Mouse (Mus musculus) heart, adult 11 months (tissue): ENCODE measurements around the gene Cyp1a2.

Experiments used
- DNase-seq: peaks from one replicate; pipeline ENCODE4 v3.0.0; 2022

Gene Cyp1a2

DNA sequence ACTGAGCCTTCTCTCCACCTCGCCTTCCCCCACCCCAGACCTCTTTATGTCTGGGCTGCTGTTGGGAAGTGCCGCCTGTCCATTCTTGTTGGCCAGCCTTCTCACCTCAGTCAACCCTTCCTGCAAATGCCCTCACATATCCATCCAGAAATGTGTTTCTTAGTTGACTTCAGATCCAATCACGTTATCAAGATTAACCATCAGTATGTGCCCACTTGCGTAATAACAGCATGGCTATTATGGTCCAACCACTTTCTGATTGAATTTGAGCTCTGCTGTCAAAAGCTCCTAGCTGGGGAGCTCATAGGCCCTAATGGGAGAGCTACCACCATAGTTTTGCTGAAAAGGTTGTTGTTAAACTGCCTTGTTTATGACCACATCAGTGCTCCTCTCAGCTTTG is 12.5 kb downstream of the Cyp1a2 start:
- DNase-seq = peak; percentile 67

DNA sequence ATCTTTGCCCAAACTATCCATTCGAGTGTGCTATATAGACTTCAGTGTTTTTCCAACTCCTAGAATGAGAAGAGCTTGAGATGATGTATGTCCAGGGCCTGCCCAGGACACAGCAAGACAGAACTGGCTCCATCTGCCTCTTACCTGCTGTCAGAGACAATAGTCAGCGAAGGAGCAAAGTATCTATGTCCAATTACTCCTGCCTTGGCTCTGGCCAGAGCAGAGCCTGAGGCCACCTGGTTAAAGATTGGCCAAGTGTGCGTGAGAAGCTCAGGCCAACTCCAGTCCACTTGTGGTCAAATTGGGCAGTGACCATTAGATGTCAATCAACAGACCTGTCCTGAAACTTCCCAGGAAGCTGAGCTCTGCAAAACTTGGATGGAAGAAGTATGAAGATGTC is 13.9 kb downstream of the Cyp1a2 start:
- DNase-seq = peak; percentile 60

DNA sequence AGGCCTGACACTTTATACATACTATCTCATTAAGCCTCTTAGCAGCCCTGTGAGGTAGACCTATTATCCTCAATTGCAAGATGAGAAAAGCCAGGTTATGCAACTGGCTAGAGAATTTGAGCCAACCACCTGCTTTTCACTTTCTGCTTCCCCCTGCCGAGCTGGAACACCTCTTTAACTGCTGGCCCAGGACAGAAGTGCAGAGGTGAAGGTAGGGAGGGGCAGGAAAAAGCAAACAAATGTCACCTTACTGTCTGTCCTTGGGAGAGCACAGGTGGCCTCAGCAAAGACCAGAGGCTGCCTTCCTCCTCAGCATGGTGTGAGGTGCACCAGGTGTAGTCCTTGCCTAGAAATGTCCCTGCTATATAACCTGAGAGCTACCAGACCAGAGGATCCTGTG is 15.2 kb downstream of the Cyp1a2 start:
- DNase-seq = peak; percentile 81

DNA sequence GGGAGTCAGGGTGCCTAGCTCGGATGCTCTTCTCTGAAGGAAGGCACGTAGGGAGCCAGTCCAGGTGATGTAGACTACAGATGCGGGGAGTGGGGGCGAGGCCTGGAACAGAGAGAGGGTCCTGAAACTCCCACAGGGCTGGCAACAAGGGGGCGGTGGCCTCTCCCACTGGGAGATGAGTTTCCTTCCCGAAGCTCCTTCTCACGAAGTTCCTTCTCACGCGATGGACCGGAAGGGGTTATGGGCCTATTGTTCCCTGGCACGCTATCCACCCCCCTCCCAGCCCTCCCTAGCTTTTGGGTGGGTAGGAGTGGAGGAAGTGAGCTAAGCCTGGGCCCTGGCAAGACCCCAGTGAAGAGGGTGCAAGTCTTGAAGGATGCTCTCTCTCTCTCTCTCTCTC is 15.7 kb downstream of the Cyp1a2 start:
- peak; percentile 96 for DNase-seq

DNA sequence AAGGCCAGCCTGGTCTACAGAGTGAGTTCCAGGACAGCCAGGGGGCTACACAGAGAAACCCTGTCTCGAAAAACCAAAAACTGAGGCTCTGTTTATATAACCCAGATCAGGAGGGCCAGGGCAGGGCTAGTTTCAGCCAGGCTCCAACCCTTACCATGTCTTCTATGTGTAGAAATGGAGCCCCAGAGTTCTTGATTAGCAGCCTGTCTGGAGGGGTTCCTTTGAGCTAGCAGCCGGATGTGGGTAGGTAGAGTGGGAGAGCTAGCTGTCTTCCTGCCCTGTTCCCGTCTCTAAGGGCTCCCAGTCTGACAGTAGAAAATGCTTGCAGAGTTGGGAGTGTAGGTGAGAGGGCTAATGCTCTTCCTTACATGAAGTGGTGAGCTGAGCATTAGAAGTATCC is 16.4 kb downstream of the Cyp1a2 start:
- DNase-seq = peak; percentile 69

DNA sequence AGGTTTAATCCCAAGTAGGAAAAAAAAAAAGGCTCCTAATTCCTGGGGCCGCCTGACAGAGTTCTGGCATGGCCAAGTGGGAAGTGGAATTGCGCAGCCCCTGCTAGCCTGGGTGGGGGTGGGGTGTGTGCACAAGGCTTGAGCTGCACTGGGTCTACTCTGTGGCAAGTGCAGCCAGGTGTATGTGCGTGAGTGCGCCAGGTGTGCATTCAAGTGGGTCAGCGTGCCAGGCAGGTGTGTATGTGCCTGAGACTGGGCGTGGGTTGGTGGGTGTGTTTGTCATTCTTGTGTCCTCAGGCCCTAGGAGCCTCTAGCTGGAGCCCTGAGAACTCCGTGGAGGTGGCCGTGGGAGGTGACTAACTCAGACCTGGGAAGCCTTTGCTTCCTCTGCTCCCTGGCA is 17.0 kb downstream of the Cyp1a2 start:
- peak; percentile 86 for DNase-seq

DNA sequence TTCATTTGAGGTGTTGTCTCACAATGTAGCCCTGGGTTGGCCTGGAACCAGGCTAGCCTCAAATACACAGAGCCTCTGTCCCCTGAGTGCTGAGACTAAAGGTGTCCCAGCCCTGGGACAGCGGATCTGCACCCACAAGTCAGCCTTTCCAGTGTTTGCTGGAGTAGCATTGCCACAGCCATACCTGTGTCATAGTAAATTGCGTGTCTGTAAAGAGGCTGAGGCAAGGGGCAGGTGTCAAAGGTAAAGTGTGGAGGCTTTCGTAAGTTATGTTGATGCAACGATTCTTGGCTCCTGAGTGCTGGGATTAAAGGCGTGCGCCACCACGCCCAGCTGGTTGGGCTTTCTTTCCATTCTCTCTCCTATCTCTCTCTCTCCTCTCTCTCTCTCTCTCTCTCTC is 18.9 kb downstream of the Cyp1a2 start:
- DNase-seq = peak; percentile 54

DNA sequence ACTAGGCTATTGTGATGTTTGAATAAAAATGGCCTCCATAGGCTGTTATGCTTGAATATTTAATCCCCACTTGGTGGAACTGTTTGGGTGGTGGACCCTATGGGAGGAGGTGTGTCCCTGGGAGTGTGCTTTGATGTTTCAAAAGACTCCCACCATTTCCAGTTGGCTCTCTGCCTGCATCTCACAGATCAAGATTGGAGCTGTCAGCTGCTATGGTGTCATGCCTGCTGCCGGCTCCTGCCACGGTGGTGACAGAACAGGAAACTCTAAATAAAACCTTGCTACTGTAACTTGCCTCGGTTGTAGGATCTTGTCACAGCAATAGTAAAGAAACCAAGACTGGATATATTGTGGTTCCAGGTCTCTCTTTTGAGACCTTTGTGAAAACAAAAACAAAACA is 22.0 kb downstream of the Cyp1a2 start:
- DNase-seq = peak; percentile 82

DNA sequence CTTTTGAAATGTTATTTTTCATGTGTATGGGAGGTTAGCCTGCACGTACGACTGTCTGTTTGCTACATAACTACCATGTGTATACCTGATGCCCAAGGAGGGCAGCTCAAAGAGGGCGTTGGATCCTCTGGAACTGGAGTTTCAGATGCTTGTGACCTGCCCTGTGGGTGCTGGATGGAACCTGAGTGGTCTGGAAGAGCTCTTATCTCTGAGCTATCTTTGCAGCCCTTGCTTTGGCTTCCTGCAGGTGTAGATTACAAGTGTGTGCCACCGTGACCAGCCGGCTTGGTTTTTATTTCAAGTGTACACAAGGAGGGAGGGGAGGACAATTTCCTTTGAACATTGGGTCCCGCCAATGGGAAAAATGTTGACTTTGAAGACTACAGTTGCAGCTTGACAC is 23.0 kb downstream of the Cyp1a2 start:
- DNase-seq = peak; percentile 86

DNA sequence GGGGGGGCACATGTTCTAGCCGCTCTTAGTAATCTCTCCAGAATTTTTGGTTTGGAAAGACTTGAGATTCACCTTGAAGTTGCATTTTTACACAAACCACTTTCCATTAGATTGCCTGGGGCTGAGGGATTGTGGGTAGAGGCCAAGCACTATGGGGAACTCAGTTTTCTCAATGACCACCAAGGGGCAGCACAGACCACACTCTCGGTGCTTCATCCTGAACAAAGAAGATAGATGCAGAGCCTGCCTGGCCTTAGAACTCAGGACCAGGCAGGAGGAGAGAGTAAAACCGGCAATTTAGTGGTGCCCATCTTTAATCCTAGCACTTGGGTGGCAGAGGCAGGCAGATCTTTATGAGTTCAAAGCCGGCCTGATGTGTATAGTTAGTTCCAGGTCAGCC is 23.7 kb downstream of the Cyp1a2 start:
- peak; percentile 96 for DNase-seq

DNA sequence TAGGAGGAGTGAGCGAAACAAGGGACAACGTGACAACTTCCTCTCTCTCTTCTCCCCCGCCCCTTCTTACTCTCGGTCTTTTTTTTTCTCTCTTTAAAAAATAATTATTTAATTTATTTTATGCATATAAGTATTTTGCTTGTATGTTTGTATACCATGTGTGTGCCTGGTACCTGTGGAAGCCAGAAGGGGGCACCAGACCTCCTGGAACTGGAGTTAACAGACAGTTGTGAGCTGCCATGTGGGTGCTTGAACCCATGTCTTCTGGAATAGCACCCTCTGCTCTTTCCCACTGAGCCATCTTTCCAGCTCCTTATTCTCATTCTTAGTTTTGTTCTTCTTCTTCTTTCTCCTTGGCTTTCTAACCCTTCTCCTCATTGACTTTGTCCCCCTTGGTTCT is 24.5 kb downstream of the Cyp1a2 start:
- peak; percentile 89 for DNase-seq

DNA sequence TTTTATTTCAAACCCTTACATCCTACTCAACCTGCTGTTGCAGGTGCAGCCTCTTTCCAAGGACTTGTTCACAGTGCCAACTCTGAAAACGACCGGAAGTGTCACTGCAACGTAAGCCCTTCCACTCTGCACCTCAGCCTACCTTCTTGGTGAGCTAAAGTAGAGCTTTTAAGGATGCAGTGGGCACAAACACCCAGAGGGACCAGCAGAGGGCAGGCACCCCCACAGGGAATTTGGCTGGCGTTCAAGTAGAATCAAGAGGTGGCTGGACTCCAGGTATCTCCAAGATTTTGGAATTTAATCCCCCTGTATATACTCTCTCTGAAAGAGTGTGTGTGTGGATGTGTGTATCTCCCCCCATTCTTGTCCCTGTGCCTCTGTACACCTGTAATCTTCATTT is 25.7 kb downstream of the Cyp1a2 start:
- peak; percentile 81 for DNase-seq

DNA sequence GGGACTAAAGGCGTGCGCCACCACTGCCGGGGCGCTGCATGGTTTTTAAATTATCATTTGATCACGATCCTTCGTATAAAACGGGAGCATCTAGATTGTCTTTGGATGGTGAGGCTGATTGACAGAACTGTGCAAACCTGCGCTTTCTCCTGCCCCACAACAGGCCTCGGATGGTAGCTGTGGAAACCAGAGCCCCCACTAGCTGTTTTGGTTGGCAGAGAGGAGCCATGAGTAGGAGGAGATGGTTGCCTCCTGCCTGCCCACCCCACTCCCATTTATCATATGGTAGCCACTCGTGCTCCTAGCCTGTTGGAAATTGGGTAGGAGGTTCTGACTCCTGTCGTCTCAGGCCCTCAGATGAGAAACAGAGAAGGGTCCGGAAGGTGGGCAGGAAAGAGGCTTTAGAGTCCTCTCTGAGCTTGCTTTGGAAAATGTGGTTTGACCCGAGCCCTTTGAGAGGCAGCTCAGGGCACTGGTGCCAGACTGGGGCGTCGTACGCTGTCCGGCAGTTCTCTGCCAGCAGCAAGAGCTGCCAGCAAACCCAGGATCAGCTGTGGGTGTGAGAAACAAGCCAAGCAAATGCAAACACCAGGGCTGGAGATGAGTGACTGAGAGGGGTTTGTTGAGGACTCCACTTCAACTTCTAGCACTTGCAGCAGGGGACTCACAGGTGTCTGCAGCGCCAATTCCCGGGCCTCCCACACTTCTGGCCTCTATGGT is 26.7 kb downstream of the Cyp1a2 start:
- DNase-seq = peak; percentile 96

DNA sequence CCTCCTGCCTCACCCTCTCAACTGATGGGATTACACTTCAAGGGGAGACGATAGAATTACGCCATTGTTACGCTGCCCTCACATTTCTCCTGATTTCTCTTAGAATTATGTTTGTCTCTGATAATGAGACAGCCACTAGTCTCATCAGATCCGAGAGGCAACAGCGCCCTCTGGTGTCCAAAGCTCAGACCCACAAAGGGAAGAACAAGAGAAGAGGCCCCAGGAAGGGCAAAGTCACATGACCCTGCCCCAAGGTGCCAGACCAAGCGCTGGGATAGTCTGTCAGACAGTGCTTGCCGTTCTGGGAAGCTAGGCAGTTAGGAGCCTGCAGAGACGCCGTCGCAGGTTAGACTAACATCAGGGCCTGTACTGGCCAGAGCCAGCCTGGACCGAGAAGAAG is 27.8 kb downstream of the Cyp1a2 start:
- peak; percentile 98 for DNase-seq

DNA sequence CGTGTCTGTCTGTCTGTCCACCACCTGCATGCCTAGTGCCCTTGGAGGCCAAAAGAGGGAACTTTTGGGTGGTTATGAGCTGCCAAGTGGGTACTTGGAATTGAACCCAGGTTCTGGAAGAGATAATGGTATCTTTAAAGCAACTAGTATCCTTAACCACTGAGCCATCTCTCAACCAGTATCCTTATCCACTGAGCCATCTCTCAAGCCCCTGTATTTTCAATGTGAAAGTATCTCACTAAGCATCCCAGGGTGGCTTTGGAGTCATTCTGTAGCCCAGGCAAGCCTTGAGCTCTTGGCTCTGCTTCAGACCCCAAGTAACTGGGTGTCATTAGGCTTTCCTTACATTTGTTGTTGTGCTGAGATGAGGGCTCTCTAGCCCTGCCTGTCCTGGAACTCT is 28.5 kb downstream of the Cyp1a2 start:
- DNase-seq = peak; percentile 76

DNA sequence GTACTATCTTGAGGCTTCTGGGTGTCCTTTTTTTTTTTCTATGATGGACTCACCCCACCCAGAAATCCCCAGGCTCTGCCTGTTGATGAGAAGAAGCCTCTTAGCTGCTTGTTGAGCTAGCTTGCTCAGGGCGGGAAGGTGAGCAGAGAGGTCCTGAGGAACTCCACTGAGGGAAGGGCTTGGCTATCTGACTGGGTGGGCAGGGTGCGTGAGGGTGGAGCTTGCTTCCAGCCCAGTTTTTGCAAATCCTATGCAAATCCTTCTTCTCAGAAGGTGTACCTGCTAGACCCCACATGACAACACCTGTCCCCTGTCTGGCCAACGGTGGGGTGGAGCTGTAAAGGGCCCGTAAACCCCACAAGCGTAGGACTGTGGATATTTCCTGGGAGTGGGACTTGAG is 30.2 kb downstream of the Cyp1a2 start, which contains the start of gene Csk:
Gene Csk (minus strand): TSS at position 349 of the 400 bp plus-strand sequence.
- DNase-seq = peak; percentile 88

DNA sequence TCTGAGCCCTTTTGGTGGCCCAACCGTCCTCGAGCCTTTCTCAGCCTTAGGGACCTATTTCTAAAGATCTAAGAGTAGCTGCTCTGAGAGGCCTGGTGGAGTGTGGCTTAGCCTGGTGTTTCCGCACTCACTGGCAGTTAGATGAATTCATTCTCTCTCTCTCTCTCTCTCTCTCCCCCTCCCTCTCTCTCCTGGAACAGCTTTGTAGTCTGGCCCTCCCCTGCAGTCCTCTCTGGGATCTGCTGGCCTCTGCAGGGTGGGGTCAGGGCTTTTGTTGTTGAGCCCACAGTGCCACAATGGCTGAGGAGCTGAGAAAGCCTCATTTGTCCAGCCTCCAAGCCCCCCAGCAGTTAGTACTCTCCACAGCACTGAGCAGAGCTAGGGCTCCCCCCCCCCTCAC is 30.6 kb downstream of the Cyp1a2 start:
- peak; percentile 66 for DNase-seq

DNA sequence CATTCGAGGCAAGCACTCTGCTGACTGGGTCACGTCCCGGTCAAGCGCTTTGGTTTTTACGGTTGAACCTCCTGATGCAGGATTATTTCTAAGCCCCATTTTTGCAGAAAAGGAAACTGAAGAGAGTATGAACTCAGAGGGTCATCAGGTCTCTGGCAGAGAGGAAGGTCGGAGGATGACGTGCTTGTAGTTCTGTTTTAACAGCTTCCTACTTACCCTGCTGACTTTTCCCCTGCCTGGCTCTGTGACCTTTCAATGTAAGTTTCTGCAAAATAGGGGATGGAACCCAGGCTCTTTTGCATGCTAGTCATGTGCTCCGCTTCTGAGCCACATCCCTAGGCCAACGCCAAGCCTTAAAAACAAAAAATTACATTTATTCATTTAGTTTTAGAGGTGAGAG is 31.2 kb downstream of the Cyp1a2 start:
- DNase-seq = peak; percentile 91

DNA sequence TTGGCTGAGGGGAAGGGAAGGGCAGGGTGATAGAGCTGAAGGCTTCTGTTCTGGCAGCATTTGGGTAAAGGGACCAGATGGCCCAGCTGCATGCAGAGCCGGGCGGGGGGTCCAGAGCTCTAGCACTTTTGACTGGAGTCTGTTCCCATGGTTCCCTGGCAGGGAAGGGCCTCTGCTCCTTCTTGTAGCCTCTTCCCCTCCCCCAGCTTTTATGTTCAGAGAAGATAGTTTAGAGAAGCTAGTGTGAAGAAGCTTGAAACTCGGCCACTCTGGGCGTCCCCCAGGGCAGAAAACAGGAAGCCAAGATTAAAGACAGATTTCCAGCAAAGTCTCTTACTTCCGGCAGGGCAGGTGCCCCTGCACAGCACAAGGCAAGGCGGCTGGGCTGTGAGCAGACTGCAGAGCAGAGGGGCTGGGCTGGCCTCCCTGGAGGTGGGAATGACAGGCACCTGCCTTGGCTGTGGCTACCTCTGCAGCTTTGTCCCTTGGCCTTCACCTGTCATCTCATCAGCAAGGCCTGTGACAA is 32.7 kb downstream of the Cyp1a2 start:
- DNase-seq = peak; percentile 95

DNA sequence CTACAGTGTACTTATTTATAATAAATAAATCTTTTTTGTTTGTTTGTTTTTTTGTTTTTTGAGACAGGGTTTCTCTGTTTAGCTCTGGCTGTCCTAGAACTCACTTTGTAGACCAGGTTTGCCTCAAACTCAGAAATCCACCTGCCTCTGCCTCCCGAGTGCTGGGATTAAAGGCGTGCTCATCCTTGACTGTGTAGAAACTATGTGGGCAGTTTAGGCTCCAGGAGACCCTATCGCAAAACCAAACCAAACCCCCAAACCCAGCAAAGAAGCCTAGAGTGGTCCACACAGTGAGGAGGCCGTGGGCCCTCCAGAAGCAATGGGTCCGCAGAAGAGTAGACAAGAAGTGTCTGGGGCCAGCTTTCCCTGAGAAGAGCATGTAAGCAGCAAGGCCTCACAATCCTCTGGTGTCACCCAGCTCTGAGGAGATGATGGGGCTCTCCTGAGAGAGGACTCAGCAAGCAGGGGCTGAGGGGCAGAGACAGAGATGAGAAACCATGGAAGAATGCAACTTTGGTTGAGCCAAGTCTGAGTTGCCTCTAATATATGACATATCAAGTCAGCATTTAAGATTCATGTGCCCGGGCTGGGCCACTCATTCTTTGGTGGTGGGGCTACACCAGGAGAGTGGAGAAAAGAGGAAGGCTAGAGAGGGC is 33.2 kb downstream of the Cyp1a2 start:
- DNase-seq = peak; percentile 58

DNA sequence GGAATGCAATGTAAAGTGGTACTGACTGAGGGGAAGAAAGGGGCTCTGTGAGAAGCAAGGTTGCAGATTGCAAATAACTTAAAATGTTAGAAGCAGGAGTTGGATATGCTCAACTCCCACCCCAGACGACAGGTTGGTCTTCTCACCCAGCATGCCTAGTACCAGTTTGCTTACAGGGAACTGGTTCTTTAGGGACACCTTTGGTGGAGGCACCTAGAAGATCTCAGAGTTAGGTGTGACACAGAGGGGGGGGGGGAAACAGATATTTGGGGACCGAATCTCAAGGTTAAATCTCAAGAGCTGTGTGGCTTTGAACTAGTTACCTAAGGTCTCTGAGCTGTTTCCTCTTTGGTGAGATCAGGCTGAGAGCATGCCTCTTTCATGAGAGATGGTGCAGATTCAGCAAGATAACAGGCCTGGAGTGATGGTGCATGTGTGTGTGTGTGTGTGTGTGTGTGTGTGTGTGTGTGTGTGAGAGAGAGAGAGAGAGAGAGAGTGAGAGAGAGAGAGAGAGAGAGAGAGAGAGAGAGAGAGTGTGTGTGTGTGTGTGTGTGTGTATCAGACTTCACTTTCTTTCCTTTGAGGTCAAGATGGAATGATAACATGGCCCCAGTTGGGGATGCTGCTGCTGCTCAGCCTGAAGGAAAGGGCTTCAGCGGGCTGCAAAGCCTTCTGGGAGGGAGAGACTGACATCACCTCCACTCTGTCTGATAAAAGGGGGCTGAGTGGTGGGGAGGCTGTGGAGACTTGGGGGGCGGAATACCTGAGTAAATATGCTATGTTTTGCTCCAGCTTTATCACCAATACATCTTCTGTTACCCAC is 36.0 kb downstream of the Cyp1a2 start:
- DNase-seq = no peak

DNA sequence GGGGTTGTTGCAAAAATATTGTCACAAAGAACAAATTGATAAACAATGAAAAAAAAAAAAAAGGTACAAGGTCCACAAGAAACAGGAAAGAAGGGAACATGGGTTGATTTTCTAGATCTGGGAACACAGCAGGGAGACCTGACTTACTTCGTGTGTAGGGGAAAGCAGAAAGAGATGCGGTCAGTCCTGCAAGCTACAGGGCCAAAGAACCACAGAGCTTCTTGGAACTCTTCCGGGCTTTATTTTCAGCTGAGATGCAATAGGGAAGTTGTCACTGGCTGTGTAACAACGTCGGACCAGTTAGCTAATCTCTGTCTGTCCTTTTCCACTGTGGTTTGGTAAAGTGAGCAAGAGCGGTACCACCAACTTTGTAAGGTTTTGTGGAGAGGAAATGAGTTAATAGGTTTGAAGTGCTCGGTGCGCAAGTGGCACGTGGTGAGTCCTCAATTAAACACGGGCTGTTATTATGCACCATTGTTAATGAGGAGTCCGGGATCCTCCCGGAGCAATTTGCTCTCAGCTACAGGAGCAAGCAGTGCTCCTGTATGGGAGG is 36.9 kb downstream of the Cyp1a2 start:
- peak; percentile 94 for DNase-seq
